Mouse (Mus musculus) forebrain, embryonic 14.5 days (tissue): ENCODE data around the gene Catsperg2. TPM values are rescaled to one million over a fixed set of nuclear protein-coding genes. Genes with fewer than 3 reads are reported as not detected.
"Not testable (repeated sequence)": the region's sequence is repeated elsewhere in the genome, so short reads cannot be mapped to it uniquely, and the experiment has no call there.

Experiments used
- ATAC-seq: fragments of 200-750 bp; cut with Nextera tagmentation; 2 replicates; pipeline ENCODE4 v1.8.0; 2017; ENCODE audit warnings: mild to moderate bottlenecking, moderate library complexity
- DNase-seq: peaks from one replicate; pipeline ENCODE4 v3.0.0-alpha.2; 2015; ENCODE audit warnings: low spot score
- H3K27ac ChIP-seq: fragments of 300-500 bp; sonication (generic); 2 replicates; pipeline ENCODE4 v1.5.1; 2014; ENCODE audit warnings: low read depth, mild to moderate bottlenecking, control low read depth, low read length, moderate library complexity
- H3K27me3 ChIP-seq: fragments of 300-500 bp; sonication (generic); replicated peaks from 2 replicates; pipeline ENCODE4 v1.6.1; 2014; ENCODE audit warnings: low read length, control low read depth, mixed read lengths; ENCODE audit not compliant: control insufficient read depth, insufficient read depth
- H3K36me3 ChIP-seq: fragments of 300-500 bp; sonication (generic); 2 replicates; pipeline ENCODE4 v1.6.1; 2014; ENCODE audit warnings: low read length, control low read depth; ENCODE audit not compliant: control insufficient read depth, insufficient read depth
- H3K4me1 ChIP-seq: fragments of 300-500 bp; sonication (generic); 2 replicates; pipeline ENCODE4 v1.6.1; 2014; ENCODE audit warnings: antibody characterized with exemption, low read length, control low read depth; ENCODE audit not compliant: control insufficient read depth, insufficient read depth
- H3K4me2 ChIP-seq: fragments of 300-500 bp; sonication (generic); 2 replicates; pipeline ENCODE4 v1.6.1; 2014; ENCODE audit warnings: mild to moderate bottlenecking, control low read depth, low read length
- H3K4me3 ChIP-seq: fragments of 300-500 bp; sonication (generic); 2 replicates; pipeline ENCODE4 v1.5.1; 2014; ENCODE audit warnings: low read depth, low read length, control low read depth
- H3K9ac ChIP-seq: fragments of 300-500 bp; sonication (generic); 2 replicates; pipeline ENCODE4 v1.6.1; 2014; ENCODE audit warnings: mild to moderate bottlenecking, low read length, control low read depth, moderate library complexity
- H3K9me3 ChIP-seq: fragments of 300-500 bp; sonication (generic); replicated peaks from 2 replicates; pipeline ENCODE4 v1.6.1; 2016; ENCODE audit warnings: low read length, control low read depth, mixed read lengths; ENCODE audit not compliant: control insufficient read depth
- WGBS: fragments of 180-500 bp; shearing (Covaris S2); extraction: QIAGEN DNeasy Blood & Tissue Kit; methylation state at CpG from one replicate; pipeline ENCODE4 v1.1.7; 2014; 5-methylcytosine and 5-hydroxymethylcytosine counted together
- polyA plus RNA-seq: library from polyadenylated mRNA; unstranded; fragments of >200 nt; fragmentation: Nextera tagmentation; extraction: Ambion mirVana; gene quantifications from 2 replicates; pipeline ENCODE4 v1.2.1, GENCODE M21; 2014

Gene Catsperg2
- polyA plus RNA-seq = 0.17 and 0.20 TPM in 2 replicates

GRCm38 (mm10) chr7:29726860-29727259 lies at the start of gene Catsperg2:
Gene Catsperg2, minus strand, starts transcription at chr7:29727032.
- not testable (repeated sequence) for ATAC-seq, H3K4me1 ChIP-seq

DNA sequence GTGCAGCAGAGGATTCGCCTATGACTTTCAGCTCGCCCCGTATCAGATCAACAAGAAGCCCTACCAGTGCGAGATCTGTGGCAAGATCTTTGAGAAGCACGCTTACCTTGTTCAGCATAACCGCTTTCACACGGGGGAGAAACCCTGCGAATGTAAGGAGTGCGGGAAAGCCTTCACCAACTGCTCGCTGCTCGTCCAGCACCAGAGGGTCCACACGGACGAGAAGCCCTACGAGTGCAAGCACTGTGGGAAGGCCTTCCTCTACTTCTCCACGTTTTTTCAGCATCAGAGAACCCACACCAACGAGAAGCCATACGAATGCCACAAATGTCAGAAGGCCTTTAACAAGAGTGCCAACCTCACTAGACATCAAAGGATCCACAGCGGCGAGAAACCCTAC lies 49.7 kb upstream of the Catsperg2 start:
- Histone ChIP-seq H3K9ac (no peak overlapping the region), H3K4me1 (no peaks in the 10 kb centered on the region), H3K27me3 (no peaks in the 10 kb centered on the region), H3K4me3 (no peak overlapping the region), H3K27ac (no peak overlapping the region), H3K4me2 (no peak overlapping the region), H3K36me3 (peaks cover 79% of the 10 kb centered on the region), H3K9me3 (no peaks in the 10 kb centered on the region)
- ATAC-seq (no peak), DNase-seq (no peak)
- WGBS = 95% methylated on average over 19 of the region's 19 CpGs

More at GRCm38 (mm10) chr7:29726860-29727259, at the start of gene Catsperg2:
- not testable (repeated sequence) for H3K9me3 ChIP-seq, H3K36me3 ChIP-seq, H3K4me2 ChIP-seq, H3K27me3 ChIP-seq, H3K9ac ChIP-seq, H3K4me3 ChIP-seq, H3K27ac ChIP-seq
- peak; percentile 11 for DNase-seq
- 66% methylated on average over 11 of the region's 11 CpGs for WGBS

GRCm38 (mm10) chr7:29774371-29774770 lies 47.5 kb upstream of the Catsperg2 start:
- H3K9me3 ChIP-seq = no peaks in the 10 kb centered on the region
- peaks cover 73% of the 10 kb centered on the region for H3K36me3 ChIP-seq
- WGBS = 92% methylated on average over 3 of the region's 3 CpGs

DNA sequence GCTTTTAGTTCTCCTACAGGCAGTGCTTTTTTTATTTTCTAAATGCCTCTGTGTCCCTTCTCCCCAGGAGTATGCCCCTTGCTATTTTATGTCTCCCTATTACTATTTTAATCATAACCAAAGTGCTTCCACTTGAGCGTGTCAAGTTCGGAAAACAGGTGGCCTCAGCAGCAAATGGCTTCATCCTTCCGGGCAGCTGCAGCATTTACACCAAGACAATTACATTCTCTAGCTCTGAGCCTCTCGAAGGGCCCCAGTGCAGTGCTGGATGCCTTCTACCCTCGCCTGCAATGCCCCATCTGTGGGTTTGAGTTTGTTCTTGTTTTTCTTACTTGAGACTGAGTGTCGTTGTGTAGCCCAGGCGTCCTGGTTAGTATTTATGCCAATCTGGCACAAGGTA lies 46.7 kb upstream of the Catsperg2 start:
- H3K27me3 ChIP-seq = no peaks in the 10 kb centered on the region
- peaks cover 6% of the 10 kb centered on the region; the same call in 1 of the 2 replicates for H3K4me1 ChIP-seq
- DNase-seq = no peak
- peaks cover 66% of the 10 kb centered on the region for H3K36me3 ChIP-seq
- no peak overlapping the region for H3K4me3 ChIP-seq
- no peaks in the 10 kb centered on the region for H3K9me3 ChIP-seq
- WGBS = 94% methylated on average over 7 of the region's 7 CpGs
- H3K27ac ChIP-seq = no peak overlapping the region
- H3K4me2 ChIP-seq = no peak overlapping the region
- no peak overlapping the region for H3K9ac ChIP-seq
- no peak for ATAC-seq

More at GRCm38 (mm10) chr7:29774371-29774770, 47.5 kb upstream of the Catsperg2 start:
- ATAC-seq = no peak
- no peak overlapping the region for H3K9ac ChIP-seq
- H3K4me2 ChIP-seq = no peak overlapping the region
- peaks cover 2% of the 10 kb centered on the region; the same call in 1 of the 2 replicates for H3K4me1 ChIP-seq
- H3K27me3 ChIP-seq = no peaks in the 10 kb centered on the region
- DNase-seq = no peak
- H3K27ac ChIP-seq = no peak overlapping the region
- no peak overlapping the region for H3K4me3 ChIP-seq

- H3K9ac ChIP-seq = peak overlapping the region; percentile 58
- WGBS = 5% methylated on average over 10 of the region's 10 CpGs
- H3K36me3 ChIP-seq = peaks cover 23% of the 10 kb centered on the region
- no peak for ATAC-seq
- H3K4me3 ChIP-seq = peak overlapping the region; percentile 51
- no peaks in the 10 kb centered on the region for H3K27me3 ChIP-seq
- H3K9me3 ChIP-seq = no peaks in the 10 kb centered on the region
- H3K4me2 ChIP-seq = peak overlapping the region; percentile 58
- H3K27ac ChIP-seq = no peak overlapping the region
- DNase-seq = no peak
- H3K4me1 ChIP-seq = peaks cover 6% of the 10 kb centered on the region; the same call in 1 of the 2 replicates
Observed at GRCm38 (mm10) chr7:29768980-29769379, 42.1 kb upstream of the Catsperg2 start.

DNA sequence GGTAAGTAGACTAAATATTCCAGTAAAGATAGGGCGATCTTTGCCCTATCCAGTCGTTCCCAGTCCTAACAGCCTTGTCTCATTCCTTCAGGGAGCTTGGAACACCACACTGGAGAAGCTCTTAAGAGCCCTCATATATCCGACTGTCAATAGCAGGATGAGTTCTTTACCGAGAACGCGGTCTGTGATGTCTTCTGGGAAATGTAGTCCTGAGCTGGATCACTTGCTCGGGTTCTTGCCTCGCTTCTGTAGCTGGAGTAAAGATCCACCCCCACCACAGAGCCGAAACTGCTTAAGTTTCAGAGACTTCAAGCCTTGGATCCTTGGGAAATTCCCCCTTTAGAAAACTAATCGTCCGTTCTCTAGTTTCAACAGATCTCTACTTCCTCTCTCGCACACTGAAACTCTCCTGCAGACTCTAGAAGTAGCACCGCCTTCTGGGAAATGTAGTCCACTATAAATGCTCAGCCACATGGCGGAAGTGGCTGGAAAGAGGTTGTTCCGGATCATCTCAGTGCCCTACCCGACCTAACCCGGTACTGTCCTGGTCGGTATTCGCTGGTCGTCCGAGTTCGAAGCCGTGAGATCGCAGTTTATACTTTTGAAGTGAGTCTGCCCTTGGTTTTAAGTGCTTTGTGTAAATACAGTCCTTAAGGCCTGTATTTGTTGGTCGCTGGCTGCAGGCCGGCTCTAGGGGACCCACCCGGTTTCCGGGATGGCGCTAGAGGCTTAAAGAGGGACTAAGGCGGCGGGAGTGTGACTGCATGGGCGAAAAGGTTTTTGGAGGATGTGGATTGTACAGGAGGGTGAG lies 41.5 kb upstream of the Catsperg2 start, which contains the start of gene Zfp84:
Gene Zfp84 (plus strand): TSS at position 463 of the 811 bp plus-strand sequence.
- H3K27me3 ChIP-seq = no peaks in the 10 kb centered on the region
- peak within 1 kb of the TSS; percentile 58 for H3K4me2 ChIP-seq
- peaks cover 17% of the 10 kb centered on the region for H3K36me3 ChIP-seq
- DNase-seq = peak; percentile 97
- H3K4me3 ChIP-seq = peak within 1 kb of the TSS; percentile 51
- under 1% methylated on average over 32 of the region's 32 CpGs for WGBS
- H3K9me3 ChIP-seq = no peaks in the 10 kb centered on the region
- ATAC-seq = peak; percentile 97
- H3K4me1 ChIP-seq = peaks cover 6% of the 10 kb centered on the region; the same call in 1 of the 2 replicates
- peak within 1 kb of the TSS; percentile 45 for H3K27ac ChIP-seq
- peak within 1 kb of the TSS; percentile 58 for H3K9ac ChIP-seq

- ATAC-seq (peak; percentile 56), DNase-seq (peak; percentile 93)
- H3K27me3 ChIP-seq = no peaks in the 10 kb centered on the region
- no peaks in the 10 kb centered on the region for H3K9me3 ChIP-seq
- peak overlapping the region; percentile 58 for H3K4me2 ChIP-seq
- peaks cover 6% of the 10 kb centered on the region; the same call in 1 of the 2 replicates for H3K4me1 ChIP-seq
- peaks cover 8% of the 10 kb centered on the region; the same call in 1 of the 2 replicates for H3K36me3 ChIP-seq
- no peak overlapping the region for H3K27ac ChIP-seq
- H3K9ac ChIP-seq = peak overlapping the region; percentile 56
- peak overlapping the region; percentile 51 for H3K4me3 ChIP-seq
- WGBS = 3% methylated on average over 15 of the region's 15 CpGs
Observed at GRCm38 (mm10) chr7:29767058-29767686, 40.3 kb upstream of the Catsperg2 start.

GRCm38 (mm10) chr7:29764702-29765101 lies 37.9 kb upstream of the Catsperg2 start:
- WGBS = 84% methylated on average over 7 of the region's 7 CpGs
- ATAC-seq = no peak
- Histone ChIP-seq H3K36me3 (no peaks in the 10 kb centered on the region), H3K9me3 (no peaks in the 10 kb centered on the region), H3K27ac (no peak overlapping the region), H3K4me1 (peaks cover 6% of the 10 kb centered on the region; the same call in 1 of the 2 replicates), H3K27me3 (no peaks in the 10 kb centered on the region), H3K4me2 (no peak overlapping the region), H3K9ac (no peak overlapping the region), H3K4me3 (no peak overlapping the region)
- DNase-seq = no peak
